Mouse (Mus musculus) kidney, embryonic 16.5 days (tissue): ENCODE results near the gene Elovl7. TPM values are rescaled to one million over a fixed set of nuclear protein-coding genes. Genes with fewer than 3 reads are reported as not detected.

Source experiments
- ATAC-seq: fragments of 200-750 bp; cut with Nextera tagmentation; 2 replicates; pipeline ENCODE4 v1.8.0; 2017; ENCODE audit warnings: moderate TSS enrichment; ENCODE audit not compliant: low FRiP score, low TSS enrichment
- H3K27ac ChIP-seq: fragments of 300-500 bp; sonication (generic); 2 replicates; pipeline ENCODE4 v1.5.1; 2014; ENCODE audit warnings: low read length
- H3K27me3 ChIP-seq: fragments of 300-500 bp; sonication (generic); 2 replicates; pipeline ENCODE4 v1.6.1; 2014; ENCODE audit warnings: low read length, control low read depth, mixed read lengths; ENCODE audit not compliant: insufficient read depth
- H3K36me3 ChIP-seq: fragments of 300-500 bp; sonication (generic); 2 replicates; pipeline ENCODE4 v1.6.1; 2014; ENCODE audit warnings: low read length, control low read depth, mixed read lengths; ENCODE audit not compliant: insufficient read depth
- H3K4me1 ChIP-seq: fragments of 300-500 bp; sonication (generic); 2 replicates; pipeline ENCODE4 v1.6.1; 2014; ENCODE audit warnings: low read length, control low read depth, mixed read lengths; ENCODE audit not compliant: insufficient read depth
- H3K4me2 ChIP-seq: fragments of 300-500 bp; sonication (generic); replicated peaks from 2 replicates; pipeline ENCODE4 v1.6.1; 2014; ENCODE audit warnings: low read depth, low read length
- H3K4me3 ChIP-seq: fragments of 300-500 bp; sonication (generic); 2 replicates; pipeline ENCODE4 v1.5.1; 2014; ENCODE audit warnings: mild to moderate bottlenecking, low read length
- H3K9ac ChIP-seq: fragments of 300-500 bp; sonication (generic); replicated peaks from 2 replicates; pipeline ENCODE4 v1.6.1; 2014; ENCODE audit warnings: low read length
- H3K9me3 ChIP-seq: fragments of 300-500 bp; sonication (generic); 2 replicates; pipeline ENCODE4 v1.6.1; 2016; ENCODE audit warnings: low read length, control low read depth
- WGBS: fragments of 180-500 bp; shearing (Covaris S2); extraction: QIAGEN DNeasy Blood & Tissue Kit; methylation state at CpG from one replicate; pipeline ENCODE4 v1.1.7; 2014; 5-methylcytosine and 5-hydroxymethylcytosine counted together
- polyA plus RNA-seq: library from polyadenylated mRNA; unstranded; fragments of >200 nt; fragmentation: Nextera tagmentation; extraction: Ambion mirVana; gene quantifications from 2 replicates; pipeline ENCODE4 v1.2.1, GENCODE M21; 2015

Elovl7 gene
- polyA plus RNA-seq, 1 experiment from 2014 or later, result 22.0 TPM

DNA sequence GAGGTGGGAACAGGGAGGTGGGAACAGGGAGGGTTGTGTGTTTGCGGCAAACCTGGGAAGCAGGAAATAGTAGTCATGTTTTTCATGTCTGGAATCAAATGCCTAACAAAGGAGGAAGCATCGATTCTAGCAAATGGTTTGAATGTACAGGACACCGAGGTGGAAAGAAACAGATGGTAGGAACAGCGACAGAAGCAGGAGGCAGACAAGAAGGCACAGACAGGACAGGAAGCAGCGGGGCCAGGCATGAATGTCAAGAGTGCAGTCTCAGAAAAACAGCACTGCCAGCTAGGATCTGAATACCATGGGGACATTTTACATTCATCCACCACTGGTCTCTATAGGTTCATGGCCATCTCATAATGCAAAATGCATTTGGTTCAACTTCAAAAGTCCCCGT, 18.7 kb upstream of the Elovl7 start:
- ATAC-seq, result no peak
- 85% methylated on average over 6 of the region's 6 CpGs for WGBS
- no peaks in the 10 kb centered on the region for H3K27me3 ChIP-seq

DNA sequence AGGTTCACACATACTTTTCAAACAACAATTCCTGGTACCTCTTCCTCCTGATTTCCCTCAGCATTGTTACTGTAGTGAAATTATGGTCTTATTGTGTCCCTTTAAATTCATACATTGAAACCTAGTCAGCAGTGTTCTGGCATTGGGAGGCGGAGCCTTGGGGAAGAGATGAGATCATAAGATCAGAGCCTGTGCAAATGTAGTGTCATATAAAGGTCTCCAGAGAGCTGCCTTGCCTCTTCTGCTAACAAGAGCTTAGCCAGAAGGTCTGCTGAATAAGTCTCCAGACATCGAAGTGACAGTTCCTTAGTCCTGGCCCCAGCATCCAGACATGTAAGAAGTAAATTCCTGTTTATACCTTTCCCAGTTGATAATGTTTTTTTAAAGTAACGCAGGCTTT, 9.3 kb upstream of the Elovl7 start:
- no peak overlapping the region for H3K27ac ChIP-seq
- ATAC-seq, result no peak
- no peaks in the 10 kb centered on the region for H3K4me1 ChIP-seq
- no peak overlapping the region for H3K4me2 ChIP-seq
- H3K36me3 ChIP-seq, result no peaks in the 10 kb centered on the region
- no peak overlapping the region for H3K9ac ChIP-seq
- no peak overlapping the region for H3K4me3 ChIP-seq
- H3K27me3 ChIP-seq, result no peaks in the 10 kb centered on the region
- 85% methylated on average over 3 of the region's 3 CpGs for WGBS
- no peaks in the 10 kb centered on the region for H3K9me3 ChIP-seq

More for the DNA sequence above, 18.7 kb upstream of the Elovl7 start:
- H3K27ac ChIP-seq, result no peak overlapping the region
- H3K4me1 ChIP-seq, result no peaks in the 10 kb centered on the region
- H3K4me3 ChIP-seq, result no peak overlapping the region
- H3K9me3 ChIP-seq, result no peaks in the 10 kb centered on the region
- peaks cover 10% of the 10 kb centered on the region for H3K36me3 ChIP-seq
- H3K4me2 ChIP-seq, result no peak overlapping the region
- H3K9ac ChIP-seq, result no peak overlapping the region

- H3K4me3 ChIP-seq, result no peak overlapping the region
- no peak for ATAC-seq
- H3K4me1 ChIP-seq, result no peaks in the 10 kb centered on the region; the same call in 1 of the 2 replicates
- no peaks in the 10 kb centered on the region for H3K27me3 ChIP-seq
- WGBS, result 75% methylated on average over 2 of the region's 2 CpGs
- no peaks in the 10 kb centered on the region for H3K36me3 ChIP-seq
- H3K4me2 ChIP-seq, result no peak overlapping the region
- no peak overlapping the region for H3K9ac ChIP-seq
- H3K9me3 ChIP-seq, result no peaks in the 10 kb centered on the region
- no peak overlapping the region for H3K27ac ChIP-seq
Measured at GRCm38 (mm10) chr13:108207447-108207846, 6.8 kb upstream of the Elovl7 start.

DNA sequence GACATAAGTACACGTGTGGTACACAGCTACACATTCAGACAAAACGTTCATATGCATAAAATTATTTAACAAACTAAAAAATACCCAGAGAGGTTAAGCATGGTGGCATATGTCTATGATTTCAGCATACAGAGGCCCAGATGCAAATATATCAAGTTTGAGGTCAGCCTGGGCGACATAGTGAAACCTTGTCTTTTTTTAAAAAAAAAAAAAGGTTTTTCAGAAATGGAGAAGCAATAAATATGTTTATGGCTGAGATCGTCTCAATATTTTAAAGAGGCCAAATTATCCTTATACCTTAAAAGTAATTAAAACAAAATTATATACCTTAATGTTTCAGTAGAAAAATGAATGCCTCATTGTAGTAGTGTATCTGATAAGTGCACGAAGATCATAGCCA, 6.1 kb upstream of the Elovl7 start:
- no peak overlapping the region for H3K9ac ChIP-seq
- 67% methylated on average over 5 of the region's 5 CpGs for WGBS
- H3K4me3 ChIP-seq, result no peak overlapping the region
- peaks cover 2% of the 10 kb centered on the region for H3K4me1 ChIP-seq
- no peaks in the 10 kb centered on the region for H3K36me3 ChIP-seq
- H3K4me2 ChIP-seq, result no peak overlapping the region
- no peaks in the 10 kb centered on the region for H3K9me3 ChIP-seq
- H3K27ac ChIP-seq, result no peak overlapping the region
- no peak for ATAC-seq
- H3K27me3 ChIP-seq, result no peaks in the 10 kb centered on the region

GRCm38 (mm10) chr13:108210960-108211359, 3.2 kb upstream of the Elovl7 start:
- H3K4me1 ChIP-seq, result peaks cover 13% of the 10 kb centered on the region
- H3K9me3 ChIP-seq, result no peaks in the 10 kb centered on the region
- ATAC-seq, result no peak
- H3K27me3 ChIP-seq, result peaks cover 18% of the 10 kb centered on the region
- no peak overlapping the region for H3K4me2 ChIP-seq
- no peak overlapping the region for H3K9ac ChIP-seq
- no peak overlapping the region for H3K27ac ChIP-seq
- H3K4me3 ChIP-seq, result no peak overlapping the region
- H3K36me3 ChIP-seq, result no peaks in the 10 kb centered on the region
- 93% methylated on average over 8 of the region's 8 CpGs for WGBS

DNA sequence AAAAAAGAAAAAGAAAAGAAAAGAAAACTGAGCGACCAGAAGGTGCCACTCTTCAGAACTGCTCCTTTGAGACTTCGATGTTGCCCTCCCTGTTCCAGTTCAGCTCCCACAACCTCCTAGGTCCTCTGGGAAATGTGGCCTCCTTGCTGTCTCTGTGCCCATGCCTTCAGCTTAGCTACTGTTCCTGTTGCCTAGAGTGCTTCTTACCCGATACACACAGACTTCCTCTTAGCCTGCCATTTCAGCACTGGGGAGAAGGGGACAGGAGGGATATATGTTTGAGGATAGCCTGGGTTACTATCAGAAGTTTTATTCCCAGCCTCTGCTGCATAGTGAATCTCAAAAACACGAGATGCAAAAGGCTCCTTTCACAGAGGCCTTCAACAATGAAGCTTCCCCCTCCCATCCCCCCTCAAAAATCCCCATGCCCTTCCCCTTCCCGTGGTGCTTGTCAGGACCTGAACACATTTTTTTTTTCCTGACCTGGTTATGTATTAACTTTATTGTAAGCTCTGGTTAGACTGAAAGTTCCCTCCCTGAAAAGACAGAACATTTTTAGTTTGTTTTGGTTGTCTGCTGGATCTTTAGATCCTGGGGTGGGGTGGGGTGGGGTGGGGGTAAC, 1.7 kb upstream of the Elovl7 start:
- Histone ChIP-seq H3K4me1 (peaks cover 13% of the 10 kb centered on the region), H3K9ac (no peak overlapping the region), H3K9me3 (no peaks in the 10 kb centered on the region), H3K27ac (peak overlapping the region; percentile 74), H3K4me3 (no peak overlapping the region), H3K4me2 (no peak overlapping the region), H3K36me3 (no peaks in the 10 kb centered on the region), H3K27me3 (peaks cover 24% of the 10 kb centered on the region)
- ATAC-seq, result no peak
- 49% methylated on average over 5 of the region's 5 CpGs for WGBS

DNA sequence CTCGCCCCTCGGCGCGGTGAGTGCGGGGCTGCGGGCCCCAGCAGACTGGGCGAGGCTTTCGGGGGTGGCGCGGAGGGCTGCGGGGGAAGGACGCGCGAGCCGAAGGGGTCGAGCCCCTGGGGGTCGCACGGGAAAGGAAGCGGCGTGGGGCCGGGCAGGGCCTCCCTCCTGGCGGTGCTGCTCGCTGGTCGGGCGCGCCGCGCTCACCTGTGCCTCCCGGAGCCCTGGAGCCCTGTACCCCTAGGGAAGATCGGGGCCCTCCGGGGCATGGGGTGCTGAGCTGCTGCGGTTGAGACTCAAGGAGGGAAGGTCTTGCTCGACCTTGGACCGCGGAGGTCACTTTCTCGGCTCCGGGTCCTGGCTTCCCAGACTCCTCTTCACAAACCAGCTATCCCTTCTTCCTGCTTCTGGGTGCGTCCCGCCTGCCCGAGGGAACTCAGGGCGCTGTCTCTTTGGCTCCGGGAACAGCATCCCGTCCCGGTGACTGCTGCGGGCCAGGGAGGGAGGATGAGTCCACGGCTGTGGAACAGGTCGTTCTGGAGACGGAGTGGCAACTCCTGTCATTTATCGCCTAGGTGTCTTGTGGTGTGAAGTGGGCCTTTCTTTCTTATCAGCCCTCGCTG, 392 bp downstream of the Elovl7 start:
- peak overlapping the region; percentile 81 for H3K9ac ChIP-seq
- WGBS, result under 1% methylated on average over 32 of the region's 50 CpGs
- H3K4me3 ChIP-seq, result peak overlapping the region; percentile 80
- peaks cover 24% of the 10 kb centered on the region for H3K27me3 ChIP-seq
- H3K4me2 ChIP-seq, result peak overlapping the region; percentile 98
- ATAC-seq, result peak; percentile 81
- no peak overlapping the region for H3K27ac ChIP-seq
- peaks cover 13% of the 10 kb centered on the region for H3K4me1 ChIP-seq
- no peaks in the 10 kb centered on the region for H3K36me3 ChIP-seq
- H3K9me3 ChIP-seq, result no peaks in the 10 kb centered on the region

- H3K4me3 ChIP-seq, result peak overlapping the region; percentile 80
- WGBS, result 2% methylated on average over 12 of the region's 12 CpGs
Measured at GRCm38 (mm10) chr13:108215231-108215780, 1.1 kb downstream of the Elovl7 start.

GRCm38 (mm10) chr13:108219773-108220172, 5.6 kb downstream of the Elovl7 start:
- peaks cover 17% of the 10 kb centered on the region for H3K27me3 ChIP-seq
- H3K27ac ChIP-seq, result no peak overlapping the region
- WGBS, result 82% methylated on average over 7 of the region's 7 CpGs
- no peaks in the 10 kb centered on the region for H3K9me3 ChIP-seq
- no peak for ATAC-seq
- H3K4me1 ChIP-seq, result 0 out of 2 replicates have a peak, but pooled peaks cover 5% of the 10 kb centered on the region
- no peak overlapping the region for H3K4me2 ChIP-seq
- no peak overlapping the region for H3K9ac ChIP-seq
- H3K36me3 ChIP-seq, result no peaks in the 10 kb centered on the region
- H3K4me3 ChIP-seq, result no peak overlapping the region

More at GRCm38 (mm10) chr13:108215231-108215780, 1.1 kb downstream of the Elovl7 start:
- H3K27me3 ChIP-seq, result peaks cover 24% of the 10 kb centered on the region
- ATAC-seq, result no peak
- no peak overlapping the region for H3K27ac ChIP-seq
- H3K9me3 ChIP-seq, result no peaks in the 10 kb centered on the region
- peak overlapping the region; percentile 98 for H3K4me2 ChIP-seq
- H3K4me1 ChIP-seq, result peaks cover 13% of the 10 kb centered on the region
- H3K36me3 ChIP-seq, result no peaks in the 10 kb centered on the region
- H3K9ac ChIP-seq, result peak overlapping the region; percentile 81

GRCm38 (mm10) chr13:108229191-108229590, 15.0 kb downstream of the Elovl7 start:
- Histone ChIP-seq H3K36me3 (no peaks in the 10 kb centered on the region), H3K4me3 (no peak overlapping the region), H3K27me3 (no peaks in the 10 kb centered on the region), H3K9ac (no peak overlapping the region), H3K27ac (peak overlapping the region; percentile 56; the same call in 1 of the 2 replicates), H3K4me1 (0 out of 2 replicates have a peak, but pooled peaks cover 7% of the 10 kb centered on the region), H3K4me2 (no peak overlapping the region), H3K9me3 (no peaks in the 10 kb centered on the region)
- 57% methylated on average over 3 of the region's 3 CpGs for WGBS
- no peak for ATAC-seq
